Mouse (Mus musculus) embryo, embryonic 11.5 days (tissue): ENCODE results near the gene Mark2.
"Not testable (repeated sequence)": the region's sequence is repeated elsewhere in the genome, so short reads cannot be mapped to it uniquely, and the experiment has no call there.

Experiments
- DNase-seq: peaks from one replicate; pipeline ENCODE4 v3.0.0-alpha.2; 2012; ENCODE audit warnings: low read depth, low spot score

Gene Mark2

DNA sequence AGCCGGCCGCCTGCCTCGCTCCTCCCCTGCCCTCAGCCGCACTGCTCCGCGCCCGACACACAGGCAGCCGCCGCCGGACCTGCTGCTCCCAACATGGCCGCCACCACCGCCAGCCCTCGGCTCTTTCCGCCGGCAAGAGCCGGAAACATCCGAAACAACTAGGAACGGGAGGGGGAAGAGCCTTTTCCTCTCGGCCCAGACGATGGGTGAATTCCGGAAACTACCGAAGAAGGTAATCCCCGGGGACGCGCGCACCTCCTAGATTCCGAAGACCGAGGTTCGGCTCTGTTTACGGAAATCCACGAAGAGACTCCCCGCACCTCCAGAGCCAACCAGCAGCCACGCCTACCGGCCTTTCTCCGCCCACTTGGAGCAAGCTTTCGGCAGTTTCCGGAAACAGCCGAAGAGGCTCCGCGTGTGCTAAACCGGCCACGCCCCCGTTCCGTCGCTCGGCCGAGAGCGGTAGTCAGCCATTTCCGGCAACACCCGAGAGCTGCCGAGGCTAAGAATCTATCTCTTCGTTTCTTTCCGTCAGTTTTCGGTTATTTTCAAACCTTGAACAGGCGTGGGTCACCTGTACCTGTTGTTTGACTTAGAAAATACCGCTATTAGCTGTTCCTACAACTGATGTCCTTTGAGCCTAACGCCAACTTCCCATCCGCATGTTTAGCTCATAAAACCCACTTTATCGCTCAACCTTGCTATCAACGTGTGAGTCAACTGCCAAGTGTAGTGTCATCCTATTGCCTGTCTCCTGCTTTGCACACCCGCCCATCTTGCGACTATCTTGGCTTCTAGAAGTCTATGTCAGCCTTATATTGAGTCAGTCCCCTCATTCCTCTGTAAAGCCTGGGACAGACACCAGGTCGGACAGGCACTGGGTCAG is at the start of gene Mark2:
TSS of gene Mark2 (minus strand) at position 349 of the 886 bp plus-strand sequence.
- peak; percentile 100 for DNase-seq

DNA sequence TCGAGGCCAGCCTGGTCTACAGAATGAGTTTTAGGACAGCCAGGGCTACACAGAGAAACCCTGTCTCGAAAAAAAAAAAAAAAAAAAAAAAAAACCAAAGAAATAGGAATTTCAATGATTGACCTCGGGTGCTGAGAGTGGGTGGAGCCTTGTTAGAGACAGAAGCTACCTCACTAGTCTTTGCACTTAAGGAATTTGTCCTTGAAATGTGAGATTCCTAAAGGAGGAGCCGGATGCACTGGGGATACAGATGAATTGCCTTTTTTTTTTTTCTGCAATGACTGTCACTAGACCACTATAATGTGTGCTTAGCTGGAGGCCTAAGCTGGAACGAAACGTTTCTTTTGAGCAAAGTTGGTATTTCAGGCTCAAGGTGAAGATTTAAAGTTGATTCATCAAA is 46.8 kb upstream of the Mark2 start:
- no peak for DNase-seq

DNA sequence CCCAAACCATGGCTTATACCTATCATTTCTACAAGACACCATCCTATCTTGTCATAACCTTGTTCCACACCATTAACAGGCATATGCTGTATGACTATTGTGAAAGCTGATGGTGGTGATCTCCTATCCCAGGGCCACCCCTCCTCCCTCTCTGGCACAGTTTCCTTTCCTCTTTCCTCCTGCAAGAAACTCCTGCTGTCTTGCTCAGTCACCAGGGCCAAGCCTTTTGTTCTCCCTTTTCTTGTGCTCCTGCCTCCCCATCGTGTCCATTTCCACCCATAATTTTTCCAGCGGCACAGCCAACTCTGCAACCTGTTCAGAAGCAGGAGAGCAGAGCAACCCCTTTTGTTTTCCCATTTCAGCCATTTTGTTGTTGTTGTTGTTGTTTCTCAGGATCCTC is 44.4 kb upstream of the Mark2 start:
- DNase-seq = no peak

DNA sequence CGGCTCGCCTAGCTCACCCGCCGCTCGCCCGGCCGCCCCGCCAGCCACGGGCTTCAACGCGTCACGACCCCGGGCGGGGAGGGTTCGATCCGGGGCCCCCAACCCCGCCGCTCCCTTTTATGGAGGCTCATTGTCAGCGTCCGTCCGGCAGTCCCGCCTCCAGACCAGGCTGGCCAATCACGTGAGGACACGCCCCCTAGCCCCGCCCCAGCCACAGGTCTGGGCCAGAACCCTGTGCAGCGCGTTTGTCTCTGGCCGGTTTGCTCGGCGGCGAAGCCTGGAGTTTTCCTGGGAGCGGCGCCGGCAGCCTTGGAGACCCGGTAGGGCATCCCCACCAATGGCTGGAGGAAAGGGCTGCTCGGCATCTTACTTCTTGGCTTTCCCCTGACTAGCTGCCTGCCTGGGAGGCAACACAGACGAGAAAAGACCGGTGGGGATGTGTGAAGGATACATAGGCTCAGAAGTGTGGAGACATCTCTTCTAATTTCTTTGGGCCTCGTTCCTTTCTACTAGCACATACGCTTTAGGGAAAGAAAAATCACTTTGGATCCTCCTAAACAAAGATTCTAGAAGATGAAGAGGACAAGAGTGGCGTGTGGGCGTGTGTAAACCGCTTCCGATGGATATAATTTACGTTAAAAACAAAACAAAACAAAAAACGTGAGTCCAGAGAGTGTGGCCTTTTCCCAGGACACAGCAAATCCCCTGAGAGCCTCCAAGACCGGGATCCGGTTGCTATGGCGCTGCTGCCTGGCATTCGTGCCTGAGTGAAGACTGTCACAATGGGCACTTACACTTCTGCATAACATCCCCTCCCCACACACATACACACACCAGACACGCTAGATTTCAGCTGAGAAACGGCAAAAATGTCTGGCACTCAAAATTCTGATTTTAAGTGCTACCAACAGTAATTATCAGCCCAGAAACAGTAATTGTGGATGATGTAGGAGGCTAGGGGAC is 41.5 kb upstream of the Mark2 start, which contains the start of gene Spindoc:
TSS of gene Spindoc (minus strand) at position 92 of the 963 bp plus-strand sequence.
- DNase-seq = peak; percentile 89

DNA sequence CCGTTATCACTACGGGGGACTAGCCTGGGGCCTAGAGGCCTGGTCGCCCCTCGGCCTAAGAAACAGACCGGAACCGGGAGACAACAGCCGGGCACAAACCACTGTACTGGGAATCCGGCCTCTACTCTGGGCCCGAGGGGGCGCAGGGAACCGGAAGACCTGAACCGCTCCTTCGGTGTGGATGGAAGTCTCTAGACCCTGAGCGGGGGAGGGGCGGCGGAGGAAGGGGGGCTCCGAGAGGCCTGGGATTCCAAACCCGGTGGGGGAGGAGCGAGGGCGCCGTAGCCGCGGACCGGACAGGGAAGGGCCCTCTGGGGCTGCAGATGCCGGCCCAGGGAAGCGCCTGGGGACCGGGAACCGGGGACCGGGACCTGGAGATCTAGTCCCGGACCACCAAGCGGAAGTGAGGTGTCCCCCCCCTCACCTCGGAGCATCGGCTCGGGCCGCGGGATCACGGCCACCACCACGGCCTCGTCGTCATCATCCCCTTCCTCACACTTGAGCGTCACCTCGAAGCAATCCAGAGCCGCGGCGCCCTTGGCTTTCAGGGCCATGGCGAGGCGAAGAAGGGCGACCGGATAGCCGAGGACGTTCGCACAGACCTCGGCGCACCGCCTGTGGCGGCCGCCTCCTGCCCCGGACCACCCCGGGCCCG is 40.7 kb upstream of the Mark2 start:
- DNase-seq = peak; percentile 49

DNA sequence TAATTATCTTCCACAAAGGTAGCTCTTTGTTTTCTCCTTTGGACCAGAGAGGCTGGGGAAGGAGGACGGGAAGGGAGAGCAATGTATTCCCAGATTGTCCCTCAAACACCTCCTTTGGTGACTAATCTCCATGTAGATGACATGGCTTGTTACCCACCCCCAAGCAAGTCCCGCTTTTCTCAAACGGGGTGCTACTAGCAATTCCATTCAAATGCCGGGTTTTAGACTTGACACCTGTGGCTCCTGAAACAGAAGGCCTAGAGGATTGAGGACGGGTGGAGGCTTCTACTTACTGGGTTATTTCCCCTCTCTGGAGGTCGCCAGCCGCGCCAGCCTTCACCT is 40.2 kb upstream of the Mark2 start:
- DNase-seq = no peak

DNA sequence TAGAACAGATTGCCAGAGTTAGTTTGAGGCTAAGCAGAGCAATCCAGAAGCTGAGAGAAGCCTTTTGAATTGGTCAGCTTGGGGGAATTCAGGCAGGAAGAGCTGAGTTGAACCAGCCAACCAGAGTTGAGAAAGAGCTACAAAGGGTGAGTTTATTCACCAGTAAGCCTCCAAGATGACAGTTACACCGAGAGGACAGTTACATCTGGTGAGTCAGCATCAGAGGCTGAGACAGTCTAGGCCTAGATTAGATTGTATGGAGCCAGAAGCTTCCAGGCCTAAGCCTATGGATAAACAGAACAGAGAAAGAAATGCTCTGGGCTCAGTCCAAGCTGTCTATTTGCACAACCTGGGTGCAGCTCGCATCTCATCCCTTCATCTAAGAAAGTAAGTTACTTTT is 36.0 kb upstream of the Mark2 start:
- no peak for DNase-seq

DNA sequence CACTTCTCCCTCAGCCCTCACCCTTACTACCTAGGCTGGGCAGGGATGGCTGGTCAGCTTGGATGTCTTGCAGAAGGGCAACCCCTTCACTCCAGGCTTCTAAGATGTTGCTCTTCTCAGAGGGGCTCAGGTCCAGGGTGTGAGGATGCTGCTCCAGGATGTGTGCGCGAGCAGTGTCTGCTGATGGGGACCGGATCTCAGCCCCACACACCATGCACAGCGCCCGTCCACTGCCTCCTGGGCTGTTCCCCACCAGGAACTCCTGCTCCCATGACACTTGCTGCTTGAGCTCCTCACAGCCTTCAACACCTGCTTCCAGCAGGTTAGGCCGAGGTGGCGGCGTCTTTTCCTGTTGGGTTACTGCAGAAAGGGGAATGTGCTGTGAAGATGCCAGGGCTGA is 32.8 kb upstream of the Mark2 start:
- no peak for DNase-seq

DNA sequence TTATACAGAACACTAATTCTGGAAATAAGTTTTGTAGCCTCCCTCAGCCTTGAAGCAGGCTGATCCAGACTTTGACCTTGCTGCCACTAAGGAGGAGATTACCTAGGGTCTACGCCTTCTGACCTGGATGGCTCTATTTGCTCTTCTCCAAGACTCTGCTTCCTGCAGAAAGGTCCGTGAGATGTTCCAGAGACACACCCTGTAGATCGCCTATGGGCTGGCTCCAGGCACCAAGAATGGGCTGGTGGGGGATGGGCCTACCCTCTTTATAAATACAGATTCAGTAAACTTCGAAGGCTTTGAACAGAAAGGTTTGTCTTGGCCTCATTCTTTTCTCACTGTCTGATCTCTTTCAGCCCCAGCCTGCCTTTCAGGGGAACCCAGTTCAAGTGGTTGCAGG is 27.8 kb upstream of the Mark2 start:
- DNase-seq = not testable (repeated sequence)

DNA sequence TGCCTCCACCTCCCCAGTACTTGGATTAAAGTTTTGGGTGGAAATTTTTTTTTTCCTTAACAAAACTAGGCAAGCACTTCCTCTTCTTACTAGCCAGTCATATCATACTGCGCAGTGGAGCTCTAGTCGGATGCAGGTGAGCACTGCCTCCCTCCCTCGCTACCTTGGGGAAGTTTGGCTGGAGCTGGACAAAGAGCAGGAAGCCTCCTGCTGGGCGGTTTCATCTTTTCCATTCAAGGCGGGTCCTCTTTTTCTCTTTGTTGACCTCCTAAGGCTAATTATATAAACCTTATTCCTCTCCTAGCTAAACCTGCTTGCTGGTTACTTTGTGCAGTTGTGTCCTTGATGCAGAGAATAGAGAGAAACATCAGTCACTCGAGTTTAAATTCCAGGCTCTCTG is 12.0 kb upstream of the Mark2 start:
- DNase-seq = no peak

DNA sequence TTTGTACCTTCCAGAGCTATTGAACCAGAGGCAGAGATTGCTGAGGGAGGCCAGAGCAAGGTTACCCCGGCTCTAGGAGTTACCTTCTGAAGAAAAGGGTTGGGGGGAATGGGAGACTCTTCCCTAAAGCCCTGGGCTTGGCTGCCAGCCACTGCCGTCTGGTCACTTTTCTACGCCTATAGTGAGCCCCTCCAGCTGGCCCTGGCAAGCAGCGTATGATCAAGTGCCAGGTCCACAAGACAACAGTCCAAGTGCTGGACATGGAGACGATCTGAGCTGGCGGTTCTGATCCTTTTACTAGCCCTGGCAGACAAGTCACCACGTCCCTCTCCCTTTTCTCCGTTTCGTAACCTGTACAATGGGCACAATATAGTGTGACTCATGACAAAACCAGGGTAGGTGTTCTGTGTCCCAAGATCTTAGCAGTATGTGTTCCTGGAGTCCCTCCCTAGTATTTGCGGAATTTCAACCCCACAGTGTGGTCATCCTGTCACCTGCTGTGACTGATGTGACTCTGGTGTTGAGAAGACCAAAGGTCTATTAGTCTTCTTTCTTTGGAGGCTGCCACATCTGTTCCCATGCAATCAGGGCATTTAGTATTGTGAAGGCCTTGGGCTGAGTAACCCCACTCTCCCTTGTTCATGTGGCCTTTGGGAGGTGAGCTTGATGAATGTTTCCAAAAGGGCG is 11.3 kb upstream of the Mark2 start:
- no peak for DNase-seq

DNA sequence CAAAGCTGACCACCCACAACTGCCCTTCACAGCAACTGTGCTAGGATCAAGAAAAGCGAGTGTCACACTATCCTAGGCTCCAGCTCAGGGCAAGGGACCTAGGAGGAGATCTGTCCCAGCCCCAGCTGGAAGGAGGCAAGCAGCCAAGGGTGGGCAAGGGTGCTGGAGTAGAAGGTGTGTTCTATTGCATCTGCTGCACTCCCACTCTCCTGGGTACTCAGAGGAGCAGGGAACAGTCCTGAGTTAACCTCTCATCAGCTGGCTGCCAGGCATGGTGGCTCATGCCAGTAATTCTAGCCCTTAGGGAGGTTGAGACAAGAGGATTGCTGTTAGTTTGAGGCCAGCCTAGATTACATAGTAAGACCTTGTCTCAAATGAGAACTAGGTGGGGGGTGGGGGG is 8.3 kb upstream of the Mark2 start:
- DNase-seq = no peak

DNA sequence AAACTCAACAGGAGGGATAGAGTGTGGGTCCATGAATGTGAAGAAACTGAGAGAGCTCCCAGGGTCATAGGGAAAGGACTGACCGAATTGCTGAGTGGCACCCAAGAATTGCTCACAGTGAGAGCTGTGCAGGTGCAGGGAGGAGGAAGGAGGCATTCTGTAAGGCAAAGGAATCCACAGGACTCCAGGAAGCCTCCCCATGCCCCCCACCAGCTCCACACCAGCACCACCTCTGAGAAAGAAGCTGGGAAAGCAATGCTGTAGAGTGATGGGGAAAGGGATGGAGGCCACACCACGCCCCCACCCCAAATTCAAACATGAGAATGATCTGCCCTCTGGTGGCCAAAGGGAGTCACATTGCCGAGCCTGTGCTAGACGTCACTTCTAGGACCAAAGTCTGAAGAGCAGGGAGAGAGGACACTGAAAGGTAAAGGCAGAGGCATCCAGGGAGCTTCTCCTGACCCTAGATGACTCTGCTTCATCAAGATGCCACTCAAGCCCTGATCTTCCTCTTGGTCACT is 3.6 kb upstream of the Mark2 start:
- DNase-seq = peak; percentile 54

DNA sequence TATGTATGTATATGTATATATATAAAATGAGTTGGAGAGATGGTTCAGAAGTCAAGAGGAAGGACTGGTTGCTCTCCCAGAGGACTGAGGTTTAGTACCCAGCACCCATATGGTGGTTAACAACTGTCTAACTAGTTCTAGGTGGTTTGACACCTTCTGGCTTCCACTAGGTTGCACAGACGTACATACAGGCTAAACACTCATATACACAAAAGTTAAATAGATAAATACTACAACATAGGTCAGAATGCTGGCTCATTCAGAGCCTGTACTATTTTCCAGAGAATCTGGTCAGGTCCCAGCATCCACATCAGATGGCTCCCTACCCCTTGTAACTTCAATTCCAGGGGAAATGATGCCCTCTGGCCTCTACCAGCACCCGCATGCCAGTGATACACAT is 986 bp upstream of the Mark2 start:
- DNase-seq = no peak

DNA sequence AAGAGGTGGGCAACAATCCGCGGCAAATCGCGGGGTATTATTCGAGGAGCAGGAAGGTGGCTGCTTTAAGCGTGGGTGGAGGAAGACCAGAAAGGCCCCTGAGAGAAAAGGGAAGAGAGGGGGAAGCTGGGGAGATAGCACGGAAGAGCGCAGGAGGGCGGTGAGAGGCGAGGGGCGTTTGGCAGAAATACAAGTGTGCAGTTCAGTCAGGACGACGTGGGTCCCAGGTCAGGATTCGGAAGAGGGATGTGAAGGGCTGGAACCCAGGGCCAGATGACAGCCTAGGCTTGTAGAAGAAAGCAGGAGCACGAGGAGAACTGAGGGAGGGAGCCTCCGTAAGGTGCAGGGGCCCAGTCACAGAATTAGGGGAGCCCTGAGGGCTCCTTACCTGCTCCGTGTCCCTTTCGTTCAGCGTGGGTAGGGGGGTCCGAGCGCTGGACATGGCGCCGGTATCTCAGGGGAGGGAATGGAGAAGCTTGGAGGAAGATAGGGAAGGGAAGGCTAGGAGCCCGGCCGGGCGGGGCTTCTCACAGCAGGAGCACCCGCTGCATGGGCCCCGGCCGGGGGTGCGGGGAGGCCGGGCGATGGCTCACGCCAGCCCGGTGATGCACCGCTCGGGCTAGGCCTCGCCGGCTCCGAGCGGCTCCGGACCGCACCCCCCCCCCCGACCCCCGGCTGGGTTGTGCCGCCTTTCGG is 732 bp downstream of the Mark2 start:
- DNase-seq = no peak

DNA sequence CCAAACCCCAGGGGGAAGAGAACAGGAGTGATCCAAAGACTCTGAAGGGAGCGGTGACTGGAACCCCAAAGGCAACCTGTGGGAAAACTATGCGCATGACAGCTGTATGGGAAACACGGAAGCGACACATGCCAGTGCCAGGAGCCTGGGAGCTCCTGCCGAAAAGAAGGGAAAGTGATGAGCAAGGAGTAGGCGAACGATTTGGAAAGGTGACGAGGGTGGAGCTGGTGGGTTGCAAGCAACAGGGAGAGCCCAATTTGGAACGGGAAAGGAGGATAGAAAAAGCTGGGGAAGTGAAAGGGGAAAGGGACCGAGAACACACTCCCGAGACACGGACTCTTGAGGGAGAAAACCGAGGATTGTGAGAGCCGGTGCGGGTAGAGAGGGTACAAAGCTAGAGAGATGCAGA is 1.3 kb downstream of the Mark2 start:
- no peak for DNase-seq

DNA sequence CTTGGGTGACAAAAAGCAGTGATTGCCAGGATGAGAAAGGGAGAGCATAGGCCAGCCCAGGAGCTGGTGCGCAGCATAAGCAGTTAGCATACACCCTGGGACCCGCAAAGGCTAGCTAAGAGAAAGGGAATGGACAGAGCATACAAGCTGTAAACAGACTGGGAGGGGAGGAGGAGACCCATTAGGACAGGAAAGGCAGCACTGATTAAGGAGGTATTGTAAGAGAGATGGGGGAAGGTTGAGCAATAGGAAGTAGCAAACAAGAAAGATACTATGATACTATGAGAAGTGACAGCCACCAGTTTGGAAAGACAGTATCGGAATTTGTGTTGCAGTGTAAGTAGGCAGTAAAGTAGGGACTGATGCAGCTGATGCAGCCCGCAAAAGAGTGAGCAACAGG is 1.8 kb downstream of the Mark2 start:
- no peak for DNase-seq

DNA sequence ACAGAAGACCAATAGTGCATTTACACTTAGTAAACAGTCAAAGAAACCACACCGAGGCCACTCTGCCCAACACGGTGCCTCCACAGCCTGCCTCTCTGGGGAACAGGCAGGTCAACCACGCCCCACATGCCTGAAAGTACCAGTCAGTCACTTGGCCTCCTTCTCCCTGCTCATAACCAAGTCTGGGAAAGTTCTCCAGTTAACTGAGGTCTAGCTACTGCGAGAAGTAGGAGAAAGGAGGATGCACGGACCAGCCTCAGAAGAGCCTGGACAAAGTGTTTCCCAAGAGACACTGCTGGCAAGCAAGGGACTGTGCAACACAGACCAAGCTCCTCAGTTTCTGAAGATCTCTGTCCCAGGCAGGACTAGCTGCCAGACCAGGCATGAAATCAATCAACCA is 2.6 kb downstream of the Mark2 start:
- no peak for DNase-seq

DNA sequence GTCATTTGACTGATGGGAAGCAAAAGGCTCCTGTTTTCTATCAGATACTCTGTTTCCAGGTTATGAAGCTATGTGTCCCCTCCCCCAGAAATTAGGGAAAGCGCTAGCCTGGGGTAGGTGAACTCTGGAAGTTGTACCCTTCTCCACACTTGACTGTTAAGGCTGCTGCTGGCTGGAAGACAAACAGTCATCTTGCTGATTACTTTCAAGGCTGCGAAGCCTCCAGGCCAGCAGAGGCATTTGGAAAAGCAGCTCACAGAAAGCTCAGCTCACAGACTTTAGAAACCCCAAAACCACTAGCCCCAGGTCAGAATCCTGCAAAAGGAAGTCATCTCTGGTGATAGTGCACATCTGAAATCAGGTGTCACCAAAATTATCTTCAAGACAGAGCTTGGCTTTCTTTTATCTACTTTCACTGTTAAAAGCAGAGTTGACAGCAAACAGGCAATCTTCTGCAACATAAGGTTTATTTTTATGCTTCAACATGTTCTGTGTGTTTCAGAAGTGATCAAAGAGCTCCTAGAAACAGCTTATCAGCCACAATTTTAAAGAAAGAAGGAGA is 3.8 kb downstream of the Mark2 start:
- no peak for DNase-seq

DNA sequence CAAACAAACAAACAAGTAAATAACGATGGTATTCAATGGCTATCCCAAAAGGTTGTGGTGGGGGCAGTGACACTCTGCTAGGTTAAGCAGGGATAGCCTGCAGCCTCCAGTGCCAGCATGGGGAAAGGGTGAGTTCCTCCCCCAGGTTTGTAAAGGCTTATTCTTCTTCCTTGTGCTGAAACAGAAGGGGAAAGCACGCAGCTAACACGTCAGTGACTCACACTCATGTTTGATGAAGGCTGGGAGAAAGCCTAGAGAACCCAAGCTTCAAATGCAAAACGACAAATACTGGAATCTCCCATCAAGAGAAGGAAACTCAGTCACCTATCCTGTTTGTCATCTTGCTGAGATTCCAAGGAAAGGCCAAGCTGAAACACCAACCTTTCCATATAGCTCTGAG is 6.0 kb downstream of the Mark2 start:
- DNase-seq = no peak
